Mouse (Mus musculus): ENCODE measurements around the gene Myo10.

The Myo10 gene

GRCm38 (mm10) chr15:25762306-25762705 is 140.0 kb downstream of the Myo10 start:
- peak; percentile 94 for DNase-seq (ENCODE audit: low read depth, low spot score)

- no peak for DNase-seq (ENCODE audit: low read depth, low spot score)
These were observed 140.8 kb downstream of the Myo10 start for GRCm38 (mm10) chr15:25763106-25763505.

- DNase-seq (ENCODE audit: low read depth, low spot score) = no peak
These were observed 142.5 kb downstream of the Myo10 start for GRCm38 (mm10) chr15:25764653-25765352.

- DNase-seq (ENCODE audit: low read depth, low spot score) = no peak
These were observed 145.5 kb downstream of the Myo10 start for GRCm38 (mm10) chr15:25767777-25768176.

- DNase-seq (ENCODE audit: low read depth, low spot score) = no peak
These were observed 147.4 kb downstream of the Myo10 start for GRCm38 (mm10) chr15:25769524-25770255.

GRCm38 (mm10) chr15:25771782-25772181 is 149.5 kb downstream of the Myo10 start:
- no peak for DNase-seq (ENCODE audit: low read depth, low spot score)

GRCm38 (mm10) chr15:25773711-25774513 is 151.6 kb downstream of the Myo10 start:
- no peak for DNase-seq (ENCODE audit: low read depth, low spot score)

- no peak for DNase-seq (ENCODE audit: low read depth, low spot score)
These were observed 156.6 kb downstream of the Myo10 start for GRCm38 (mm10) chr15:25778937-25779336.

GRCm38 (mm10) chr15:25779522-25780191 is 157.3 kb downstream of the Myo10 start:
- no peak for DNase-seq (ENCODE audit: low read depth, low spot score)

- DNase-seq (ENCODE audit: low read depth, low spot score) = no peak
These were observed 158.7 kb downstream of the Myo10 start for GRCm38 (mm10) chr15:25781053-25781452.

- DNase-seq (ENCODE audit: low read depth, low spot score) = peak; percentile 83
These were observed 163.4 kb downstream of the Myo10 start for GRCm38 (mm10) chr15:25785456-25786390.

- no peak for DNase-seq (ENCODE audit: low read depth, low spot score)
These were observed 165.1 kb downstream of the Myo10 start for GRCm38 (mm10) chr15:25787406-25787805.

GRCm38 (mm10) chr15:25787965-25788364 is 165.6 kb downstream of the Myo10 start:
- peak; percentile 57 for DNase-seq (ENCODE audit: low read depth, low spot score)

- DNase-seq (ENCODE audit: low read depth, low spot score) = no peak
These were observed 166.2 kb downstream of the Myo10 start for GRCm38 (mm10) chr15:25788565-25788964.

GRCm38 (mm10) chr15:25789241-25789640 is 166.9 kb downstream of the Myo10 start:
- no peak for DNase-seq (ENCODE audit: low read depth, low spot score)

- no peak for DNase-seq (ENCODE audit: low read depth, low spot score)
These were observed 169.5 kb downstream of the Myo10 start for GRCm38 (mm10) chr15:25791660-25792353.

- no peak for DNase-seq (ENCODE audit: low read depth, low spot score)
These were observed 171.8 kb downstream of the Myo10 start for GRCm38 (mm10) chr15:25794123-25794522.

GRCm38 (mm10) chr15:25795496-25795895 is 173.2 kb downstream of the Myo10 start:
- DNase-seq (ENCODE audit: low read depth, low spot score) = no peak

- no peak for DNase-seq (ENCODE audit: low read depth, low spot score)
These were observed 174.0 kb downstream of the Myo10 start for GRCm38 (mm10) chr15:25796353-25796752.

- DNase-seq (ENCODE audit: low read depth, low spot score) = no peak
These were observed 174.9 kb downstream of the Myo10 start for GRCm38 (mm10) chr15:25797179-25797578.
